Mouse (Mus musculus) frontal cortex, adult (tissue): ENCODE data around the gene Dtx1.

Experiments
- ATAC-seq: cut with Nextera tagmentation; 2 replicates; pipeline ENCODE4 v1.9.2; 2017; ENCODE audit warnings: mild to moderate bottlenecking, moderate library complexity, mixed read lengths; ENCODE audit not compliant: low TSS enrichment

Dtx1 gene

DNA sequence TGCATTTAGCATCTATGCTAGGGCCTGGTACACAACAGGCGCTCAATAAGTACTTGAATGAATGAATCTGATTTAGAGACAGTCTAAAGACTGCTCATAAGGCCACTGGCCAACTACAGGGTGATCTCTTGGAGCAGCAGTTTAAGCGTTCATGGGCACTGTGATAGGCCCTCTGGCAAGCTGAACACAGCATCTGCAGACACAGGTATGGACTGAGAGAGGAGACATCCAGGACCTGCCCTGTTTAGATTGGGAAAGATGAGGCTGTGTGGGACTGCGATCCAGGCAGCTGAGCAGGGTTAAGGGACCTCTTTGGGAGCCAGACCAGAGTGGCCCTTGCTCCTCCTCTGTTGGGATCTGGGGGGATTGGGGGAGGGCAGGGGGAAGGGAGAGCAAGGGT, at the start of gene Dtx1:
Dtx1 (minus strand) TSS at position 101 of the 400 bp plus-strand sequence.
- no peak for ATAC-seq

GRCm38 (mm10) chr5:120754215-120754614, 42.5 kb upstream of the Dtx1 start:
- no peak for ATAC-seq

DNA sequence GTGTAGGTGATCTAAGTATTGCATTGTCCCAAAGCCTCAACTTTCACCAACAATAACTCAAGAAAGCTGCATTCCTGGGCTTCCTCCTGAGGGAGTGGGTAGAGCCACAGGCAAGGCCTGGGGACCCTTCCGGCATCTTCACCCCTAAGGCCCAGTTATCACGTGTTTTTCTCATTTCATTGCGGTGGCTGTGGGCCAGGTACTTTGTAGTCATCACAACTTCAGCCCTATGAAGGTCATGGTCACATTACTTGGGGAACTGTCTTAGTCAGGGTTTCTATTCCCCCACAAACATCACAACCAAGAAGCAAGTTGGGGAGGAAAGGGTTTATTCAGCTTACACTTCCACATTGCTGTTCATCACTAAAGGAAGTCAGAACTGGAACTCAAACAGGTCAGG, 41.1 kb upstream of the Dtx1 start:
- no peak for ATAC-seq

DNA sequence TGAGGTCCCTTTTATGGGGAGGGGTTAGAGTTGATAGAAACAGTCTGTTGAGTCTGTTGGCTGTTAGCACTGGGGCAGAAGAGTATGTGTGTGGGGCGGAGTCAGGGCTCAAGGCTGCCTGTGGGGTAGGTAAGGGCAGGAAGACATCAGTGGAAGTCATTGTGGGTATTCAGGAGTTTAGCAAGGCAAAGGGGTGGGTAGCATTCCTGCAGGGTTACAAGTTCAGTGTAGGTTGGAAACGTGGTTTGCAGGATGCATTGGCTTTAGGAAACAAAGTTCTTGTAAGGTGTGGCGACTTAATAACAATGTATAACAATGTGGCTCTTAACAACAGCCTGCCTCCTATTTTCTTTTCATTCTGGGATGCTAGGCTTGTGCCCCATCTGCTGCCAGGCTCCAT, 39.5 kb upstream of the Dtx1 start:
- no peak for ATAC-seq

GRCm38 (mm10) chr5:120749688-120750087, 38.0 kb upstream of the Dtx1 start, which contains the start of gene Oas2:
Gene Oas2, minus strand, starts transcription at chr5:120749853.
- no peak for ATAC-seq

DNA sequence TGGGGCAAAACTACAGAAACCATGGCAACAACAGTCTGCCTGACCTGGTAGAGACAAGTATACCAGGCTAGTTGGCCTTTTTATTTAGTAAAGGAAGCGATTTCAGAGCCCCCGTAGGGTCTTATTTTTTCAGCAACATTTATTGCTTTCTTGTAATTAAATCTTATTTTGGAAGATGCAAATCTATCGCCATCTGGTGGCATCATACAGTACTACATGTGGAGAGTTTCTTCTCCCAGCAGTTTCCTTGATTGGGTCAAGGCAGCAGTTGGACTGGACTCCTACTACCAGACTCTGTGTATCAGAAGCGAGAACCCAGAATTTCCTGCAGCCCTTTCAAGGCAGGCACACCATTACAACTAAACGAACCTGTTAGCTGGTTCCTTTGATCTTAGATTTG, 34.7 kb upstream of the Dtx1 start:
- no peak for ATAC-seq

DNA sequence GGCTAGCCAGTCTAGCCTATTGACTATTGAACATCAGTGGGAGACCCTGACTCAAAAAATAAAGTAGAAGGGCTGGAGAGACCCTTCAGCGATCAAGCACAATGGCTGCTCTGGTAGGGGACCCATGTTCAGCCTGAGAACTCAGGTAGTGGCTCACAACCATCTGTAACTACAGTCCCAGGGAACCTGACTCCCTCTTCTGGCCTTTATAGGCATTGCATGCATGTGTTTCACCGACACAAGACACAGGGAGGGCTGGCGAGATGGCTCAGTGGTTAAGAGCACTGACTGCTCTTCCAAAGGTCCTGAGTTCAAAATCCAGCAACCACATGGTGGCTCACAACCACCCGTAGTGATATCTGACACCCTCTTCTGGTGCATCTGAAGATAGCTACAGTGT, 30.4 kb upstream of the Dtx1 start:
- ATAC-seq, result no peak

GRCm38 (mm10) chr5:120734380-120734990, 22.8 kb upstream of the Dtx1 start:
- peak; percentile 47; the same call in 1 of the 2 replicates for ATAC-seq

DNA sequence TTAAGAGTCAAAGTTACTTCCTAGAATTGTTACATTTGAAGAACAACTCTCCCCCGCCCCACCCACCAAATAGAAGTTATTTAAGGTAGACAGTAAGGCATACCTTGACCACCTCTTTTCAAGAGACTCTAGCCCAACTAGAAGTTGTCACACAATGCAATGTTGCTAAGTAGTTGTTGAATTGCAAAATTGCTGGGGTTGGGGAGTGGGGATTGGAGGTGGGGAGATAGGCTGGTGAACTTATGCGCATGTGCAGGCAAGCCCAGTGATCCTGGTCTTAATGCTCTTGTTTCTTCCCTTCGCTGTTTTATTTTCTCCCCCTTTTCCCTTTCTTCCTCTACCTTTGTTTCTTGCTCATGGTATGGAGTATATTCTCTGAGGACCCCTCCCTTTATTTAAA, 22.0 kb upstream of the Dtx1 start:
- ATAC-seq, result no peak

- no peak for ATAC-seq
Measured at GRCm38 (mm10) chr5:120732740-120733139, 21.0 kb upstream of the Dtx1 start.

DNA sequence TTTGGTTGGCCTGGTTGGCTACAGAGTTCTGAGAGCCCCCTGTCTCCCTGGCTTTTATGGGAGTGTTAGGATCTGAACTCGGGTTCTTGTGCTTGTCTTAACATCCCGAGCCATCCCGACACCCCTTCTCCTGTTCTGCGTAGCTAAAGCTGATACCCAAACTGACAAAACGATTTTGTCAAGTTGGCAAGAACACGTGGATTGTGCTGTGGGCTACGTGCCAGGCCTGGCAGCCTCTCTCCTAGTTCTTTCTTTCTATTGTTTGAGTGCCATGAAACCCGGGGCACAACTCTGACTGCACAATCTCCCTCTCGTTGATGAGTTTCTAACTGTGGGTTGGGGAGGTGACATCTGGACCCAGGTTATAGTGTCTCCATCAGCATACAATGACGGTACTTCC, 17.6 kb upstream of the Dtx1 start:
- ATAC-seq, result no peak

DNA sequence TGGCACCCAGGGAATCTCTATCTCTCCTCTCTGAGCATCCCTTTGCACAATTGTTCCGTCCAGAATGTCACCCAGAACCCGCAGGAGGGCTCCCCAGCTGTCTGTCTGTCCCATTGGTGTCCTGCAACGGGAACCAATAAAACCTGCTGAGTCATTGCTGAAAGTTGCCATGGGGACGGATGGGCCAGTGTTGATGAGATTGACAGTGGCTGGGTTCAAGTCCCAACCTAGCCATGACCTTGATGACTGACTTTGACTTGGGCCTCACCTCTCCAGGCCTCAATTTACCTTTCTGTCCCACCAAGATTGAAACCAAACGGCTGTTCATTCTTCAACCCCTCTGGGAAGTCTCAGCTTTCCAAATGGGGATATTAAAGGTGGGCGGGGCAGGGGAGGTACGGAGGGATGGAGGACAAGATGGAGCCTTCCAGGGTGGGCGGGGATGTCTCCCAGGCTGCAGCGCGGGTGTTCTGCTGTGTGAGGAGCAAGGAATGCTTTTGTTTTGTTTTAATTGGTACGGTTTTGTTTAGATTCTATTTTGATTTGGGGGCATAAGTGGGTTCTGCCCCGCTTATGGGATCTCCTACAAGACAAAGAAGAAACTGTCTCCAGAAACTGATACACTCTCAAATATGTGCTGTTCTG, 14.2 kb upstream of the Dtx1 start:
- ATAC-seq, result no peak

- no peak for ATAC-seq
Measured at GRCm38 (mm10) chr5:120721005-120721404, 9.3 kb upstream of the Dtx1 start.

DNA sequence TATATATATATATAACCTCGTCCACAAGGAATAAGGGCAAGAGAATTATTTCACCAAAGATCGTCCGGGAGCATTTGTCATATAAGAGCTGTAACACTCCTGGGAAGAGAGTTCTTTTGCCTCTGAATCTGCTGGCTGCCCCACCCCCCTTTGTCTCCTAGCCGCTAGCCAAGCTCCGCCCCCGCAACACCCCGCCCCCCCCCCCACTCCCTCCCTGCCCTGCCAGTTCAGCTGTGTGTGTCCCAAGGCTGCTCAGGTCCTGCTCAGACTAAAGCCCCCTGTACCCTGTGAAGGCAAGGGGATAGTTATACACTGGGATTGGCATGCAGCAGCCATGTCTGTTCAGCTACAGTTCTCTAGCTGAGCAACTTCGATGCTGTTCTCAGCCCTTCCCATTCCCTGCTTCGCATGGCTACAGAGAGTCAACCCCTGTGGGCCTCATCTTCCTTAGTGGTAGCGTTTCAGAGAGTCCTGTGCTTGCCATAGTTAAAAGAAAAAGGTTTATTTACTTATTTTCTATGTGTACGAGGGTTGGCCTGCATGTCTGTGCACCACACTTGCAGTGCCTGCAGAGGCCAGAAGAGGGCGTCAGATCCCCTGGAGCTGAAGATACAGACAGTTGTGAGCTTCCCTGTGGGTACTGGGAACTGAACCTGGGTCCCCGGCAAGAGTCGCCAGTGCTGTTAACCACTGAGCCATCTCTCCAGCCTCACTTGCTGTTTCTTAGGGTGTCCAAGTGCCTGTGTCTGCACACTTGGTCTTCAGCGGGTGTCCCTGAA, 7.1 kb upstream of the Dtx1 start:
- no peak for ATAC-seq

DNA sequence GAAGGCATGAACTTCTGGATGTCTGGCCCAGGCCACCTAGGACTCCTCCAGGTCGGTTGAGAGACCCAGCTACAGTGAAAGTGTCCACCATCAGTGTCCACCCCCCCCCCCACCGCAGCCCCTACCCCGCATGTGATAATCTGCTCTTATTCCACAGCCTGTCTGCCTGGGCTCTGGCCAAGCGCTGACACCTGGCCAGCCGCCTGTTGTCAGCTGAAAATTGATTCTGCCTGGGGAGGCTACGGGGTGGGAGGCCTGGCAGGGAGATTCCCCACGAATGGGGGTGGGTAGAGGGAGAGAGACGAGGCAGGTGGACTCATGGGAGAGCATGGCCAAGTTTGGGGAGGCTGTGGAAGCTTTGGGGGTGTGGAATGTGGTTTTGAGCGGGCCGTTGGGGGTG, 5.4 kb upstream of the Dtx1 start:
- ATAC-seq, result no peak

DNA sequence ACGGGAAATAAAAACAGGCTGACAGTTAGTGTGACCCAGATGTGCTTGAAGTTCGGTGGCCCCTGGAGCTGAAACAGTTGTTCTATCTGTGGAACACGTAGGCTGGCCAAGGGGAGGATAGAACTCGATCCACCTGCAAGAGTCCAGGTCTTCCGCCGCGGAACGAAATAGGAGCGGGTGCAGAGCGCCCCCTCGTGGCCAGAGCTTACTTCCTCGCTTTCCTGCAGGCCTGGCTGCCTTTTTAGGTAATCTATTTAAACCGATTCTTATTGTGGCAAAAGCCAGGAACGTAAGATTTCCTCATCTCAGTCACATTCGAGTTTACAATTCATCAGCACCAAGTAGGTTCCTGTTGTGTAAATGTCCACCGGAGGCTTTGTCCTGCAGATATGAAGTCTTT, 2.6 kb upstream of the Dtx1 start:
- ATAC-seq, result peak; percentile 48; the same call in 1 of the 2 replicates

DNA sequence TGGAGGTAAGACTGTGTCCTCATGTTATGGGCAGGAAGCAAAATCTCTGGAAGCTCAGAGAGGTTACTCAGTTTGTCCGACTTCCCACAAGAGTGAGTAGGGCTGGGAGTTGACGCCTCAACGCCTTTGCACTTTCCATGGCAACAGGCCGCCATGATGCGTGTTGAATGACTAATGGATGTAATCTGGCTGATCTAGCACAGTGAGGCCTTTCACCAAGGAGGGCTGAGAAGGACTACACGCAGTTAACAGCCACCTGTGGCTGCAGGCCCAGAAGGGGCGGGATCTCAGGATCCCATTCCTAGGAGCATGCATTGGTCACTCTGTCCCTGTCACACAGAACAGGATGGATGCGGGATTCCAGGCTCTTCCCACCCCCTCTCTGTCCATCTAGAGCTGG, 994 bp upstream of the Dtx1 start:
- no peak for ATAC-seq

- ATAC-seq, result peak; percentile 72
Measured at GRCm38 (mm10) chr5:120711416-120711815, 311 bp downstream of the Dtx1 start.

DNA sequence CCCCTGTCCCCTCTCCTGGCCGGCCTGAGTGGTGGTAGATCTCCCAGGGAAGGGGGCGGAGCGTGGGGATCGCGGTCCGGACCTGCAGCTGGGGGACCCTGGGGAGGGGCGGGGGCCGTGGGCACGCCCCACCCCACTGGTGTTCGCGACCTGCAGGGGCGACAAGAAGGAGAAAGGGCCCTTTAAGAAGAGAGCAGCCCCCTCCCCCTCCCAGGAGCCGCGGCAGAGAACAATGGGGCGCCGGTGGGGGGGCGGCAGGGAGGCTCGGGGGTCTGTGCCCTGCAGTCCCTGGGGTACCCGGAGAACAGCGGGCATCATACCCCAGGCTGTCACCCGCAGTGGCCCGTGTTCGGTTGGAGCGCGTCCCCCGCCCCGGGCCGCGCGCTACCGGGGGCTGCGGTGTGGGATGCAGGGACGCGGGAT, 890 bp downstream of the Dtx1 start:
- ATAC-seq, result peak; percentile 7; the same call in 1 of the 2 replicates

- 0 out of 2 replicates have a peak, but pooled peaks have one; percentile 25 for ATAC-seq
Measured at GRCm38 (mm10) chr5:120710161-120710825, 1.4 kb downstream of the Dtx1 start.

GRCm38 (mm10) chr5:120706976-120707375, 4.8 kb downstream of the Dtx1 start:
- no peak for ATAC-seq

- ATAC-seq, result no peak
Measured at GRCm38 (mm10) chr5:120706541-120706940, 5.2 kb downstream of the Dtx1 start.
